Mouse (Mus musculus) ES-Bruce4 (cell line): ENCODE results near the gene Aebp2.

Experiments
- CTCF ChIP-seq: IDR thresholded peaks from one replicate; pipeline ENCODE4 v1.8.1; 2011; ENCODE audit warnings: low read depth, low read length
- EP300 ChIP-seq: IDR thresholded peaks from 2 replicates; pipeline ENCODE4 v1.6.1; 2011; ENCODE audit warnings: low read depth, low read length; ENCODE audit not compliant: insufficient read depth

DNA sequence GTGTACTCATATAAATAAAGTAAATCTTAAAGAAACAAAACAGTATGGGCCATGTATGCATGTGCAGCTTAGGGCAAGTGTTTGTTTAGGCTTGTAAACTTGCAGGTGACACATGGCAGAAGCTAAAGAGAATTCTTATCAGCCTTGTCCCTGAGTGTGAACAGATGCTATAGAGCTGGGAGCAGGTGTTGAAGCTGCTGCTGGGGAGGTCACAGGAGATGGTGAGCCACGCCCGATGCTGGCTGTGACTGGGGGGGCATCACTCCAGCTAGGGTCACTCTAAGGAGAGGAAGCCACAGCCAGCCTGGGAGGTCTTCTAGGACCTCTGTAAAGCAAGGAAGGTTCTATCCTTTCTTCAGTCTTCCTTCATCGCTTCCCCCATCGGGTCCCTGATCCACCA lies 53.6 kb downstream of the Aebp2 start:
- peak; percentile 49; the same call in 1 of the 2 replicates for TF ChIP-seq EP300
- no peak for TF ChIP-seq CTCF
